Mouse (Mus musculus) heart, adult 2 months (tissue): Measurements from ENCODE around the gene Krtap1-5.

ENCODE experiments used
- EP300 ChIP-seq: fragments of 200-500 bp; IDR thresholded peaks from 2 replicates; pipeline ENCODE4 v1.6.1; 2011; ENCODE audit warnings: low read depth, low read length, control low read depth; ENCODE audit not compliant: insufficient read depth
- POLR2A ChIP-seq: fragments of 200-500 bp; IDR thresholded peaks from 2 replicates; pipeline ENCODE4 v1.6.1; 2011; ENCODE audit warnings: mild to moderate bottlenecking, low read depth, low read length, control low read depth; ENCODE audit not compliant: insufficient read depth

- no peak for TF ChIP-seq EP300
- no peak for TF ChIP-seq POLR2A
These were observed 6.7 kb downstream of the Krtap1-5 start for GRCm38 (mm10) chr11:99574106-99574505.
